Mouse (Mus musculus) cerebellum, postnatal 10 days (tissue): ENCODE measurements at regions not wholly inside any gene's neighbourhood (a gene's known extent, or its start where the extent isn't known, plus 50 kb on each side); places are given as distances from the start of the nearest gene placed in this dataset.
A peak's percentile ranks its signal among the peaks of the same experiment; 100 is the strongest.

Experiments
- DNase-seq, 2 experiments: peaks; one replicate each; pipeline ENCODE4 v3.0.0; 2021; ENCODE audit warnings: mixed read lengths in 2 of 2

- DNase-seq = no peak
Observed at GRCm38 (mm10) chr16:87225085-87225484, 128.9 kb upstream of the N6amt1 start.

GRCm38 (mm10) chr16:87224024-87224423, 130.0 kb upstream of the N6amt1 start:
- DNase-seq = no peak

GRCm38 (mm10) chr16:87220611-87221010, 133.4 kb upstream of the N6amt1 start:
- DNase-seq = no peak

GRCm38 (mm10) chr16:87220201-87220600, 133.8 kb upstream of the N6amt1 start:
- DNase-seq = no peak

- no peak for DNase-seq
Observed at GRCm38 (mm10) chr16:87207875-87208274, 146.1 kb upstream of the N6amt1 start.

GRCm38 (mm10) chr16:87190471-87190870, 163.5 kb upstream of the N6amt1 start:
- no peak for DNase-seq

- no peak for DNase-seq
Observed at GRCm38 (mm10) chr16:87188737-87189136, 165.2 kb upstream of the N6amt1 start.

GRCm38 (mm10) chr16:87172395-87172794, 181.6 kb upstream of the N6amt1 start:
- no peak for DNase-seq

- no peak for DNase-seq
Observed at GRCm38 (mm10) chr16:87139301-87139700, 214.7 kb upstream of the N6amt1 start.

GRCm38 (mm10) chr16:87136503-87136902, 217.5 kb upstream of the N6amt1 start:
- no peak for DNase-seq

GRCm38 (mm10) chr16:87134452-87134851, 219.5 kb upstream of the N6amt1 start:
- DNase-seq = no peak

GRCm38 (mm10) chr16:87133874-87134273, 220.1 kb upstream of the N6amt1 start:
- DNase-seq = no peak

GRCm38 (mm10) chr16:87132082-87132481, 221.9 kb upstream of the N6amt1 start:
- no peak for DNase-seq

- DNase-seq = peak in 1 of 2 experiments; percentile 14
Observed at GRCm38 (mm10) chr16:87130733-87131640, 223.0 kb upstream of the N6amt1 start.

- no peak for DNase-seq
Observed at GRCm38 (mm10) chr16:87129021-87129420, 225.0 kb upstream of the N6amt1 start.

- peak; percentile 19 to 33 for DNase-seq
Observed at GRCm38 (mm10) chr16:87128230-87128629, 225.8 kb upstream of the N6amt1 start.

- no peak for DNase-seq
Observed at GRCm38 (mm10) chr16:87124519-87124918, 229.5 kb upstream of the N6amt1 start.

- DNase-seq = no peak
Observed at GRCm38 (mm10) chr16:87103599-87103998, 250.4 kb upstream of the N6amt1 start.

- DNase-seq = no peak
Observed at GRCm38 (mm10) chr16:87102057-87102456, 251.9 kb upstream of the N6amt1 start.

GRCm38 (mm10) chr16:87092011-87092410, 262.0 kb upstream of the N6amt1 start:
- DNase-seq = peak in 1 of 2 experiments; percentile 11

- DNase-seq = no peak
Observed at GRCm38 (mm10) chr16:87089322-87089721, 264.7 kb upstream of the N6amt1 start.

- peak in 1 of 2 experiments; percentile 2 for DNase-seq
Observed at GRCm38 (mm10) chr16:87083505-87083904, 270.5 kb upstream of the N6amt1 start.

GRCm38 (mm10) chr16:87077385-87077784, 276.6 kb upstream of the N6amt1 start:
- no peak for DNase-seq

- DNase-seq = no peak
Observed at GRCm38 (mm10) chr16:87069294-87069693, 284.7 kb upstream of the N6amt1 start.

- peak; percentile 25 to 52 for DNase-seq
Observed at GRCm38 (mm10) chr16:87067981-87068380, 286.0 kb upstream of the N6amt1 start.
